Mouse (Mus musculus) kidney, embryonic 14.5 days (tissue): Measurements from ENCODE around the gene Gpatch4. TPM values are rescaled to one million over a fixed set of nuclear protein-coding genes. Genes with fewer than 3 reads are reported as not detected.

ENCODE experiments used
- ATAC-seq: fragments of 200-750 bp; cut with Nextera tagmentation; 2 replicates; pipeline ENCODE4 v1.8.0; 2017; ENCODE audit warnings: moderate number of reproducible peaks, mild to moderate bottlenecking, moderate TSS enrichment, moderate library complexity; ENCODE audit not compliant: low FRiP score, low TSS enrichment
- H3K27ac ChIP-seq: fragments of 300-500 bp; sonication (generic); 2 replicates; pipeline ENCODE4 v1.5.1; 2014; ENCODE audit warnings: low read depth, mild to moderate bottlenecking, low read length, moderate library complexity, mixed read lengths
- H3K27me3 ChIP-seq: fragments of 300-500 bp; sonication (generic); 2 replicates; pipeline ENCODE4 v1.6.1; 2014; ENCODE audit warnings: mild to moderate bottlenecking, low read length; ENCODE audit not compliant: control insufficient read depth, insufficient read depth
- H3K36me3 ChIP-seq: fragments of 300-500 bp; sonication (generic); 2 replicates; pipeline ENCODE4 v1.6.1; 2014; ENCODE audit warnings: low read length, mixed read lengths; ENCODE audit not compliant: control insufficient read depth, insufficient read depth
- H3K4me1 ChIP-seq: fragments of 300-500 bp; sonication (generic); 2 replicates; pipeline ENCODE4 v1.6.1; 2014; ENCODE audit warnings: low read length, mixed read lengths; ENCODE audit not compliant: control insufficient read depth, insufficient read depth
- H3K4me2 ChIP-seq: fragments of 300-500 bp; sonication (generic); replicated peaks from 2 replicates; pipeline ENCODE4 v1.6.1; 2014; ENCODE audit warnings: low read depth, mild to moderate bottlenecking, low read length
- H3K4me3 ChIP-seq: fragments of 300-500 bp; sonication (generic); 2 replicates; pipeline ENCODE4 v1.5.1; 2014; ENCODE audit warnings: mild to moderate bottlenecking, low read length
- H3K9ac ChIP-seq: fragments of 300-500 bp; sonication (generic); 2 replicates; pipeline ENCODE4 v1.6.1; 2014; ENCODE audit warnings: low read depth, mild to moderate bottlenecking, low read length, moderate library complexity
- H3K9me3 ChIP-seq: fragments of 300-500 bp; sonication (generic); 2 replicates; pipeline ENCODE4 v1.6.1; 2016; ENCODE audit warnings: low read length; ENCODE audit not compliant: control insufficient read depth
- WGBS: fragments of 180-500 bp; shearing (Covaris S2); extraction: QIAGEN DNeasy Blood & Tissue Kit; methylation state at CpG from one replicate; pipeline ENCODE4 v1.1.7; 2014; 5-methylcytosine and 5-hydroxymethylcytosine counted together
- polyA plus RNA-seq: library from polyadenylated mRNA; unstranded; fragments of >200 nt; fragmentation: Nextera tagmentation; extraction: Ambion mirVana; gene quantifications from 2 replicates; pipeline ENCODE4 v1.2.1, GENCODE M21; 2014

The Gpatch4 gene
- polyA plus RNA-seq: 48.1 and 48.6 TPM in 2 replicates

GRCm38 (mm10) chr3:88042661-88043421 lies at the start of gene Gpatch4:
Gene Gpatch4 (plus strand): TSS chr3:88043108.
- Histone ChIP-seq H3K4me3 (peak within 1 kb of the TSS; percentile 90), H3K9ac (peak within 1 kb of the TSS; percentile 64), H3K9me3 (no peaks in the 10 kb centered on the region), H3K36me3 (no peaks in the 10 kb centered on the region), H3K27me3 (peaks cover 5% of the 10 kb centered on the region), H3K27ac (peak within 1 kb of the TSS; percentile 62; the same call in 1 of the 2 replicates), H3K4me2 (peak within 1 kb of the TSS; percentile 68), H3K4me1 (peaks cover 4% of the 10 kb centered on the region; the same call in 1 of the 2 replicates)
- 11% methylated on average over 36 of the region's 36 CpGs for WGBS
- peak; percentile 91 for ATAC-seq

DNA sequence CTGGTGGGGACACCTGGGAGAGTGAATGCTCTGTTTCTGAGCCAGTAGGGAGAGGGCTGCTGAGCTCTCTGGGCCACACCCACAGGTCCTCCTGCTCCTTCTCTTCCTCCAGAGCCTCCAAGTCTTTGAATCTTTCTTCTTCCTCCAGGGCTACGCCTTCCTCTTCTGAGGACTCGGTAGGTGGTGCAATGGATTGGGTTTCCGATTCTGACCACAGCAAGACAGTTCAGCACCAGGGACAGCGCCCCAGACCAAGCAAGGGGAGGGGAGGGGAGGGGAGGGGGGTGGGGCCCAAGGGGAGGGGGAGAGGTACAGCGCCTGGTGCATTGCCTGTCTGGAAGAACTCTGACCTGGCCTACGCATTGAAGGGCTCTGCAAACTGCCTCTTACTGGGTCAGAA lies 49.5 kb upstream of the Gpatch4 start:
- Histone ChIP-seq H3K9me3 (no peaks in the 10 kb centered on the region), H3K4me1 (0 out of 2 replicates have a peak, but pooled peaks cover 8% of the 10 kb centered on the region), H3K27ac (no peak overlapping the region), H3K27me3 (peaks cover 93% of the 10 kb centered on the region), H3K9ac (no peak overlapping the region), H3K4me3 (no peak overlapping the region), H3K4me2 (no peak overlapping the region), H3K36me3 (no peaks in the 10 kb centered on the region)
- 3% methylated on average over 5 of the region's 6 CpGs for WGBS
- no peak for ATAC-seq

- Histone ChIP-seq H3K27me3 (peaks cover 99% of the 10 kb centered on the region), H3K27ac (no peak overlapping the region), H3K9ac (no peak overlapping the region), H3K4me3 (no peak overlapping the region), H3K4me1 (peaks cover 15% of the 10 kb centered on the region; the same call in 1 of the 2 replicates), H3K36me3 (no peaks in the 10 kb centered on the region), H3K4me2 (no peak overlapping the region), H3K9me3 (no peaks in the 10 kb centered on the region)
- WGBS: 26% methylated on average over 11 of the region's 11 CpGs
- ATAC-seq: no peak
These were observed 47.6 kb upstream of the Gpatch4 start for GRCm38 (mm10) chr3:87995331-87995730.

DNA sequence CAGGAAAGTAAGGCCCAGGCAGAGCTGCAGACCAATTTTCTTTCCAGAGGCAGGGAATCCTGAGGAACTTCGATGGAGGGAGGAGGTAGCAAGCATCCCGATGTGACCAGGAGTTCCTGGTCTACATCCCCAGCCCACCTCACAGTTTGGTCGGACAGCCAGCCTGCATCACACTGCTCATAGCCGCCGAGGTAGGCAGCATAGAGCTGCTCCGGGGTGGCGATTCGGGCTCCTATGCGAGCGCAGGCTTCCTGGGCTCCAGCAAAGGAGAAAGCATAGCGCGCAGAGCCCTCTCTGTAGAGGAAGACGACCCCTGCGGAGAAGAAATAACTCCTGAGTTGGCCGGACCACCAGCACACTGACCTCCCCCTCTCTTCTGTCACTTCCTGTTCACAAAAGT lies 46.5 kb upstream of the Gpatch4 start:
- H3K27ac ChIP-seq: no peak overlapping the region
- peaks cover 100% of the 10 kb centered on the region for H3K27me3 ChIP-seq
- H3K4me1 ChIP-seq: peaks cover 16% of the 10 kb centered on the region; the same call in 1 of the 2 replicates
- no peak for ATAC-seq
- no peak overlapping the region for H3K9ac ChIP-seq
- WGBS: 4% methylated on average over 15 of the region's 15 CpGs
- H3K36me3 ChIP-seq: no peaks in the 10 kb centered on the region
- H3K4me3 ChIP-seq: peak overlapping the region; percentile 41
- H3K9me3 ChIP-seq: no peaks in the 10 kb centered on the region
- no peak overlapping the region; the same call in 1 of the 2 replicates for H3K4me2 ChIP-seq

DNA sequence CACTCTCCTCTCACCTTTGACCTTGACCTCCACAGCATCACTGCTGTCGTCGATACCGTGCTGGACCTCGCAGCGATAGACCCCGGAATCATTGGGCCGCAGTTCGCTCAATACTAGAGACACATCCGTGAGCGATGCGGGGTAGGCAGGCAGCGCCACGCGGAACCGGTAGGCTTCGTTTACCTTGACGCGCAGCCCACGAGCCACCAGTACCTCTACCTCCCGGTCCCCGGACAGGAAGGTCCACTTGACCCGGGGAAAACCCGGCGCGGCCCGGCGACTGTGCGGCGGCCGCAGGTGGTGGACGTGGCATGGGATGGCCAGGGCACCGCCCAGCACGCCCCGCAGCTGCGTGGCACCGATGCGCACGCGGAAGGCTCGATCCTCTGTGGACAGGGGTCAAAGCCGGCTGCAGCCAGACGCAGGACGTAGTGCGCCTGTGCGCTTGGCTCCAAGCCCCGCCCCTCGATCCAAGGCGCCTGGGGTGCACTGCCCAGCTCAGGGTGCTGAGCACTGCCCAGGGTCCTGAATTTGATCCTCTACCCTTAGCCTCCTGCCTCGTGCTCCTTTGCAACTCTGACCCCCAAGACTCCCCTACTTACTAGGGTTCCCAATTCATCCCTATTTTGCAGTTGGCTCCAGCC lies 45.8 kb upstream of the Gpatch4 start:
- H3K27ac ChIP-seq: no peak overlapping the region
- H3K9ac ChIP-seq: no peak overlapping the region
- ATAC-seq: peak; percentile 45
- peak overlapping the region; percentile 51 for H3K4me2 ChIP-seq
- no peaks in the 10 kb centered on the region for H3K9me3 ChIP-seq
- peak overlapping the region; percentile 41 for H3K4me3 ChIP-seq
- under 1% methylated on average over 47 of the region's 49 CpGs for WGBS
- no peaks in the 10 kb centered on the region for H3K36me3 ChIP-seq
- peaks cover 100% of the 10 kb centered on the region for H3K27me3 ChIP-seq
- peaks cover 16% of the 10 kb centered on the region; the same call in 1 of the 2 replicates for H3K4me1 ChIP-seq

DNA sequence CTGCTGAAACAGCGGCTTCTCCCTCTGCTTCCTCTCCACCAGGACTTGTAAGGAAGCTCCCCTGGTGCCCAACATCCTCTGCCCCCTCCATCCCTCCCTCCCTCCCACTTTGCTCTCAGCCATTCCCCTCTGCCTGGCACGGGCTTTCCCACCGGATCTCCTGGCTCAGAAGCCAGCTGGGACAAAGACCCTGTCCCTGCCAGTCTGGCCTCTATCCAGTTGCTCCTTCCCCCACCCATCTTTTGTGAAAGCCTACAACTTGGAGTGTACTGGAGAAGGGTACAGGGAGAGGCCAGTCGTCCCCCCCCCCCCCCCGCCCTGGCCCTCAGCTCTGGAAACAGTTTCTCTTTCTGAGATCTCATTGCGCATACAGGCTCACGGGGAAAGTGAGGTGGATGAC lies 44.2 kb upstream of the Gpatch4 start:
- no peak for ATAC-seq
- Histone ChIP-seq H3K4me1 (peaks cover 16% of the 10 kb centered on the region; the same call in 1 of the 2 replicates), H3K4me2 (no peak overlapping the region), H3K9ac (no peak overlapping the region), H3K4me3 (no peak overlapping the region), H3K36me3 (no peaks in the 10 kb centered on the region), H3K9me3 (no peaks in the 10 kb centered on the region), H3K27me3 (peaks cover 100% of the 10 kb centered on the region), H3K27ac (no peak overlapping the region)
- 3% methylated on average over 7 of the region's 7 CpGs for WGBS

DNA sequence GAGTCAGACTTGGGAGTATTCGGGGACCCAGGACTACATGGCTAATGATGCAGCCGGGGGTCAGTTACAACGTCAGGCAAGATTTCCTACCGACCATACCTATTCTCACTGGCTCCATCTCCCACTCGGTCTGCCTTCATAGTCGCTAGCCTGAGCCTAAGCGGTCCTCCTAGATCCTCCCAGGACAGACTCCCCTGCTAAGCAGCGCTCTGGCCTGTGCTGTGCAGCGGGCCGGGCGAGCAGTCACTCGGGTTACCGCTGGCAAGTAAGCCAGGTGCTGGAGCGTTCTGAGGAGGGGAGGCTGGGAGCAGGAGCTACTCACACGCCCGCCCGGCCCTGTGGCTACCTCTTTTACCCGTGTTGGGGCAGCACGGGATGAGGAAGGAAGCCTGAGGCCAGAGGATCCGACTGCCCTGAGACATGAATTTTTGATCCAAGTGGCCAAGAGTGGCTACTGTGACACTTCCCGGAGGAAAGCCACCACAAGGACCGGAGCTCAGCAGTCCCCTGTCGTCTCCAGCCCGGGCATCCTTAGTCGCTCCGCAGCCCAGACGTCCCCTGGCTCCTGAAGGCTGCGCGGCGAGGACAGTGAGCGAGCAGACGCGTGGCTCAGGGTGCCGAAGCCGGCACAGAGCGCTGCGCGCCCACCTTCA lies 43.5 kb upstream of the Gpatch4 start:
- Histone ChIP-seq H3K36me3 (no peaks in the 10 kb centered on the region), H3K9me3 (no peaks in the 10 kb centered on the region), H3K27ac (no peak overlapping the region), H3K4me1 (peaks cover 16% of the 10 kb centered on the region; the same call in 1 of the 2 replicates), H3K27me3 (peaks cover 96% of the 10 kb centered on the region), H3K4me3 (peak overlapping the region; percentile 41), H3K9ac (no peak overlapping the region), H3K4me2 (peak overlapping the region; percentile 59)
- WGBS: 1% methylated on average over 38 of the region's 38 CpGs
- no peak for ATAC-seq

DNA sequence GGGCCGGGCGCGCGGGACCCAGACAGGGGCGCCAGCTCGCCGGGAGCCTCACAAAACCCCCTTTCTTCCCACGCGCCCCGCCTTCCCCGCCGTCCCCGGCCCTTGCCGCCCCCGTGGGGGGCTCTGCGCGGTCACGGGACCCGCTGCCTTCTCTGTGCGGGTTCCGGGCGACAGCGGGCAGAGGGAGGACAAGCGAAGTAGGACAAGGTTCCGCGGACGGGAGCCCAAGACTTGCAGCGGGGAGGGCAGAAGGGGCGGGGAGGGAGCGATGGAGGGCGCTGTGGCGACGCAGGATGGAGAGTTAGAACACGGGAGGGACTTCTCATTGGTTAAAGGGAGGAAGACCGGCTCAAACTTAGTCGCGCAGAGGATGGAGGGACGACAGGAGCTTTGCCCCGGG lies 42.7 kb upstream of the Gpatch4 start, which contains the start of gene Bcan:
Gene Bcan (minus strand): TSS at position 50 of the 400 bp plus-strand sequence.
- no peak within 1 kb of the TSS; the same call in 1 of the 2 replicates for H3K9ac ChIP-seq
- peak within 1 kb of the TSS; percentile 59 for H3K4me2 ChIP-seq
- H3K27me3 ChIP-seq: peaks cover 90% of the 10 kb centered on the region
- peak within 1 kb of the TSS; percentile 41 for H3K4me3 ChIP-seq
- H3K36me3 ChIP-seq: no peaks in the 10 kb centered on the region
- ATAC-seq: no peak
- H3K4me1 ChIP-seq: peaks cover 16% of the 10 kb centered on the region; the same call in 1 of the 2 replicates
- H3K9me3 ChIP-seq: no peaks in the 10 kb centered on the region
- H3K27ac ChIP-seq: no peak within 1 kb of the TSS
- under 1% methylated on average over 37 of the region's 39 CpGs for WGBS
